Mouse (Mus musculus): ENCODE data around the gene Elfn2. TPM values are rescaled to one million over a fixed set of nuclear protein-coding genes. Genes with fewer than 3 reads are reported as not detected.

The Elfn2 gene
- total and polyA plus RNA-seq, 2 experiments, result not detected

DNA sequence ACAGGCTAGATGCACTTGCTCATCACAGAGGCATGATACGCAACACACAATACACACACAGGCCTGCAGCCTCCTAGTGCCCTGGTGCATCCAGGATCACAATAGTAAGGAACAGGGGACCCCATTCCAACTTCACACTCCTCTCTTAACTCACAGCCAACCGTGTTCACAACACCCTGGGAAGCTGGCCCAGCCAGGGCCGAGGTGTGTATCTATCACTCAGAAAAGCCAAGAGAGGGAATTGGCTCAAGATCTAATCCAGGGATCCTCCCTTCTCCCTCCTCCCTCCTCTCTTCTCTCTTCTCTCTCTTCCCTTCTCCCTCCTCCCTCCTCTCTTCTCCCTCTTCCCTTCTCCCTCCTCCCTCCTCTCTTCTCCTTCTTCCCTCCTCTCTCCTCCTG lies 17.6 kb upstream of the Elfn2 start:
- Histone ChIP-seq H3K9ac (ENCODE audit: low read depth, low read length) (no peak overlapping the region), H3K79me2 (ENCODE audit: control insufficient read depth, insufficient read depth, low read length) (no peaks in the 10 kb centered on the region), H3K27me3 (ENCODE audit: control insufficient read depth, insufficient read depth, low read length) (no peaks in the 10 kb centered on the region), H3K4me3 (ENCODE audit: insufficient read depth, low read depth, low read length) (no peak overlapping the region), H3K4me1 (ENCODE audit: control insufficient read depth, insufficient read depth, low read length) (no peaks in the 10 kb centered on the region), H3K36me3 (ENCODE audit: control insufficient read depth, insufficient read depth, low read length) (no peaks in the 10 kb centered on the region), H3K27ac (replicated peaks; ENCODE audit: insufficient read depth, low read depth, low read length) (no peak overlapping the region)
- TF ChIP-seq POLR2A (IDR thresholded peaks at IDR 0.05; ENCODE audit: extremely low read depth, insufficient read depth, low read length) (no peak), CTCF (IDR thresholded peaks at IDR 0.05; ENCODE audit: low read depth, low read length) (no peak)
- 56% methylated on average over 3 of the region's 3 CpGs for WGBS
- no peak for DNase-seq (ENCODE audit: extremely low read depth, low read depth, low spot score)

DNA sequence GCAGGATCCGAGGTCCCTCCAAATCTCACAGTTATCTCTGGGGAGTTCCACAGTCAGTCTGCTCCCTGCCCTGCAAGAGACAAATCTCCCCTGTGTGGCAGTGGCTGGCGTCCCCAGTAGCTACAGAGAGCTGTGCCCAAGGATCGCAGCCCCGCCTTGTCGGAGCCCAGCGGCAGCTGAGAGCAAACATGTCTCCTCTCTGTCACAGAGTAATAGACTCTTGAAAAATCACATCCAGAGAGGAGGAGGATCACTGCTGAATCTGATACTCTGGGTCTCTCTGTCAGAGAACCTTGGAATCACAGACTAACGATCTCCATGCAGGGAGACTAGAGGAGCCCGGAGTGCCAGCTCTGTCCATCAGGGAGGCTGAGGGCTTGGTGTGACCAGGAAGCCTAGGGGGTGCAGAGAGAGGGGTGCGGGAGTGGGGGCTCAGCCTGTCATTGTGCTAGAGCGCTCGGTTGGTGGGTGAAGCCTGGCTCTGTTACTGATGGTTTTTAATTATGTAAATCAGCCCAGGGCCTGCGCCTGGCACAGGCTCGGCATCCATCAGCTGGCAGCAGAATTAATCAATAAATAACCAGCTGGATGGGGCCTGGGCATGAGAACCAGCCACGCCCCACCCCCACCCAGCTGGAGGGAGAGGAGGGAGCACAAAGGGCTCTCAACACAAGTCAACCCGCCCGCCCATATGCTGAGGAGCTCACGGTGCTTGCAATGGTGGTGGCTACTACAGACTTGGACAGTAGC lies 17.0 kb upstream of the Elfn2 start:
- Histone ChIP-seq H3K36me3 (ENCODE audit: control insufficient read depth, insufficient read depth, low read length) (no peaks in the 10 kb centered on the region), H3K27me3 (ENCODE audit: control insufficient read depth, insufficient read depth, low read length) (no peaks in the 10 kb centered on the region), H3K4me3 (ENCODE audit: insufficient read depth, low read depth, low read length) (no peak overlapping the region), H3K79me2 (ENCODE audit: control insufficient read depth, insufficient read depth, low read length) (no peaks in the 10 kb centered on the region), H3K27ac (replicated peaks; ENCODE audit: insufficient read depth, low read depth, low read length) (no peak overlapping the region), H3K4me1 (ENCODE audit: control insufficient read depth, insufficient read depth, low read length) (no peaks in the 10 kb centered on the region), H3K9ac (ENCODE audit: low read depth, low read length) (no peak overlapping the region)
- DNase-seq (ENCODE audit: extremely low read depth, low read depth, low spot score), result no peak
- no peak for TF ChIP-seq POLR2A (IDR thresholded peaks at IDR 0.05; ENCODE audit: extremely low read depth, insufficient read depth, low read length)
- no peak for TF ChIP-seq CTCF (IDR thresholded peaks at IDR 0.05; ENCODE audit: low read depth, low read length)
- WGBS, result 32% methylated on average over 17 of the region's 17 CpGs

- Histone ChIP-seq H3K4me1 (ENCODE audit: control insufficient read depth, insufficient read depth, low read length) (no peaks in the 10 kb centered on the region), H3K9ac (ENCODE audit: low read depth, low read length) (no peak overlapping the region), H3K79me2 (ENCODE audit: control insufficient read depth, insufficient read depth, low read length) (no peaks in the 10 kb centered on the region), H3K4me3 (ENCODE audit: insufficient read depth, low read depth, low read length) (no peak overlapping the region), H3K27me3 (ENCODE audit: control insufficient read depth, insufficient read depth, low read length) (no peaks in the 10 kb centered on the region), H3K27ac (replicated peaks; ENCODE audit: insufficient read depth, low read depth, low read length) (no peak overlapping the region), H3K36me3 (ENCODE audit: control insufficient read depth, insufficient read depth, low read length) (no peaks in the 10 kb centered on the region)
- no peak for DNase-seq (ENCODE audit: extremely low read depth, low read depth, low spot score)
- no peak for TF ChIP-seq POLR2A (IDR thresholded peaks at IDR 0.05; ENCODE audit: extremely low read depth, insufficient read depth, low read length)
- WGBS, result 54% methylated on average over 4 of the region's 4 CpGs
These were observed 13.3 kb upstream of the Elfn2 start for GRCm38 (mm10) chr15:78731830-78732229.

DNA sequence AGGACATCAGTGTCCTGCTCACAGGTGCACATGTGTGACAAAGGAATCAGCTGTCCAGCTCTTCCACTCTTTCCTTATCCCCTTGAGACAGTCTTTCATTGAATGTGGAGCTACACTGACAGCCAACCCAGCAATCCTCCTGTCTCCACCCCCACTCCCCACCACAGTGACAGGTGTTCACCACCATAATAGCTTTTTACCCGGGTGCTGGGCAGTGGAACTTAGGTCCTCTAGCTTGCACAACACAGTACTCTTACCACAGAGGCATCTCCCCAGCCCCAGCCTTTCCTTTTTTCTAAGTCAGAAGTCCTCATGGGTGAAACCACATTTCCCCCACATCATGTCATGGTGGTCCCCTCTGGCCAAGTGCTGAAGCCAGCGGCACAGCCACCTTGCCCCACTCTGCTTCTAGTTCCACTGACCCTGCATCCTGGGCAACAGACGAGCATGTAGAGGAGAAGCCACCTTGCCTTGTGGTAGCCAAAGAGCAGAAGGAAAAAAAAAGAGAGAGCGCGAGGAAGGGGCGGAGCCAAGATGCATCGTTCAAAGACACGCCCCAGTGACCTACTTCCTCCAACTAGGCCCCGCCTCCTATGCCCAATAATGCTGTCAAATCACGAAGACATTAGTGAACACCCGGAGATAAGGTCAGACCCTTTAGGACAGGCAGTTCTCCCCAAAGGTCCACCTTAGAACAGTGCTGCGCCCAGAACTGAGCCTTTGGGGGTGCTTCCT lies 11.9 kb upstream of the Elfn2 start:
- 78% methylated on average over 12 of the region's 12 CpGs for WGBS
- no peaks in the 10 kb centered on the region for H3K36me3 ChIP-seq (ENCODE audit: control insufficient read depth, insufficient read depth, low read length)

DNA sequence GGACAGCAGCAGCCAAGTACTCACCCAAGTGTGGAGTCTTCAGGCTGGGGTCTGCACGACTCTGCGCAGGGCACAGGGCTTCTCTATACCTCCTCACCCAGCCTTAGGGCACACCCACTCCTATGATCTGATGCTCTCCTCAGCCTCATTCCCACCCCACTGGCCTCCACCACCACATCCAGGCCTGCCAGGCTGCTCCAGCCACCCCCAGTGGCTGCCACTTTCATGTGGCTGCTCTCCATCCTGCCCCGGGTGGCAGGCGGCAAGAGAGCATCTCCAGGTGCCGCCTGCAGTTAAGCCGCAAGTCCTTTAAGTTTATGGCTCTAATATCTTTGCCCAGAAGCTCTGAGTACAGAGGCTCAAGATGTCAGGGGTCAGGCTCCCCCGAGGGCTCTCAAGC lies 8.1 kb upstream of the Elfn2 start:
- 79% methylated on average over 7 of the region's 7 CpGs for WGBS
- Histone ChIP-seq H3K36me3 (ENCODE audit: control insufficient read depth, insufficient read depth, low read length) (no peaks in the 10 kb centered on the region), H3K27me3 (ENCODE audit: control insufficient read depth, insufficient read depth, low read length) (no peaks in the 10 kb centered on the region), H3K9ac (ENCODE audit: low read depth, low read length) (no peak overlapping the region), H3K27ac (replicated peaks; ENCODE audit: insufficient read depth, low read depth, low read length) (no peak overlapping the region), H3K4me3 (ENCODE audit: insufficient read depth, low read depth, low read length) (no peak overlapping the region), H3K79me2 (ENCODE audit: control insufficient read depth, insufficient read depth, low read length) (no peaks in the 10 kb centered on the region), H3K4me1 (ENCODE audit: control insufficient read depth, insufficient read depth, low read length) (no peaks in the 10 kb centered on the region)
- TF ChIP-seq CTCF (IDR thresholded peaks at IDR 0.05; ENCODE audit: low read depth, low read length) (no peak), POLR2A (IDR thresholded peaks at IDR 0.05; ENCODE audit: extremely low read depth, insufficient read depth, low read length) (no peak)
- DNase-seq (ENCODE audit: extremely low read depth, low read depth, low spot score), result no peak

More for the DNA sequence above, 11.9 kb upstream of the Elfn2 start:
- Histone ChIP-seq H3K27ac (replicated peaks; ENCODE audit: insufficient read depth, low read depth, low read length) (no peak overlapping the region), H3K4me1 (ENCODE audit: control insufficient read depth, insufficient read depth, low read length) (no peaks in the 10 kb centered on the region), H3K27me3 (ENCODE audit: control insufficient read depth, insufficient read depth, low read length) (no peaks in the 10 kb centered on the region), H3K9ac (ENCODE audit: low read depth, low read length) (no peak overlapping the region), H3K79me2 (ENCODE audit: control insufficient read depth, insufficient read depth, low read length) (no peaks in the 10 kb centered on the region), H3K4me3 (ENCODE audit: insufficient read depth, low read depth, low read length) (no peak overlapping the region)
- DNase-seq (ENCODE audit: extremely low read depth, low read depth, low spot score), result no peak
- TF ChIP-seq CTCF (IDR thresholded peaks at IDR 0.05; ENCODE audit: low read depth, low read length) (no peak), POLR2A (IDR thresholded peaks at IDR 0.05; ENCODE audit: extremely low read depth, insufficient read depth, low read length) (no peak)

DNA sequence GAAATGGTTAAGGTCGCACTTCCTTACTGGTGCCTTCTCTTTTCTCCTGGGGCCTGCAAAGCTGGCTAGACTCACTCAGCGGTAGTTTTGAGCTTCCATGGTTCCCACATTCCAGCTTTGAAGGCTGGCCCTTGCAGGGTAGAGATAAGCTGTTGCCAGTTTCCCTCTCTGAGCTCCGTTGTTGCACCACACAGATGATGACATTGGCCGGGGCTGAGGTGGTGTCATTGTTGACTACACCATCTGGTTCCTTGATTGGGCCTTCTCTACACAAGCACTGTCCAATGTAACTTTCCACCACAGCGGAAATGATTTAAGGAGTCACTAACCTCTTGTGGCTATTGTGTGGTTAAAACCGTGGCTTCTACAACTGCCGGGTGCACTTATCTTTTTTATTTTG lies 2.0 kb upstream of the Elfn2 start:
- Histone ChIP-seq H3K27me3 (ENCODE audit: control insufficient read depth, insufficient read depth, low read length) (peaks cover 18% of the 10 kb centered on the region), H3K27ac (replicated peaks; ENCODE audit: insufficient read depth, low read depth, low read length) (no peak overlapping the region), H3K4me1 (ENCODE audit: control insufficient read depth, insufficient read depth, low read length) (no peaks in the 10 kb centered on the region), H3K36me3 (ENCODE audit: control insufficient read depth, insufficient read depth, low read length) (no peaks in the 10 kb centered on the region), H3K79me2 (ENCODE audit: control insufficient read depth, insufficient read depth, low read length) (no peaks in the 10 kb centered on the region), H3K4me3 (ENCODE audit: insufficient read depth, low read depth, low read length) (no peak overlapping the region), H3K9ac (ENCODE audit: low read depth, low read length) (no peak overlapping the region)
- DNase-seq (ENCODE audit: extremely low read depth, low read depth, low spot score), result peak; percentile 31
- 47% methylated on average over 7 of the region's 7 CpGs for WGBS
- no peak for TF ChIP-seq POLR2A (IDR thresholded peaks at IDR 0.05; ENCODE audit: extremely low read depth, insufficient read depth, low read length)
- no peak for TF ChIP-seq CTCF (IDR thresholded peaks at IDR 0.05; ENCODE audit: low read depth, low read length)

Data from liver, adult 2 months (tissue).